Mouse (Mus musculus) 416B (cell line): ENCODE data around the gene Kif26b.

Experiments used
- DNase-seq: peaks from one replicate; pipeline ENCODE4 v3.0.0; 2011; ENCODE audit warnings: low read depth

The Kif26b gene

GRCm38 (mm10) chr1:178663539-178663938 lies 134.6 kb downstream of the Kif26b start:
- DNase-seq, result no peak

GRCm38 (mm10) chr1:178664271-178664969 lies 135.5 kb downstream of the Kif26b start:
- peak; percentile 51 for DNase-seq

- no peak for DNase-seq
Observed at GRCm38 (mm10) chr1:178666524-178666923, 137.6 kb downstream of the Kif26b start.

GRCm38 (mm10) chr1:178667808-178668207 lies 138.9 kb downstream of the Kif26b start:
- DNase-seq, result no peak

- no peak for DNase-seq
Observed at GRCm38 (mm10) chr1:178668907-178669306, 140.0 kb downstream of the Kif26b start.

GRCm38 (mm10) chr1:178673051-178673450 lies 144.1 kb downstream of the Kif26b start:
- DNase-seq, result no peak

GRCm38 (mm10) chr1:178673506-178673905 lies 144.6 kb downstream of the Kif26b start:
- no peak for DNase-seq

GRCm38 (mm10) chr1:178675542-178676252 lies 146.8 kb downstream of the Kif26b start:
- DNase-seq, result peak; percentile 89

GRCm38 (mm10) chr1:178677160-178677559 lies 148.2 kb downstream of the Kif26b start:
- no peak for DNase-seq

GRCm38 (mm10) chr1:178677630-178678221 lies 148.8 kb downstream of the Kif26b start:
- peak; percentile 57 for DNase-seq

GRCm38 (mm10) chr1:178683631-178684030 lies 154.7 kb downstream of the Kif26b start:
- no peak for DNase-seq

- no peak for DNase-seq
Observed at GRCm38 (mm10) chr1:178684991-178685680, 156.2 kb downstream of the Kif26b start.

- no peak for DNase-seq
Observed at GRCm38 (mm10) chr1:178686881-178687280, 158.0 kb downstream of the Kif26b start.

GRCm38 (mm10) chr1:178689512-178689911 lies 160.6 kb downstream of the Kif26b start:
- no peak for DNase-seq

- DNase-seq, result no peak
Observed at GRCm38 (mm10) chr1:178691679-178692078, 162.8 kb downstream of the Kif26b start.

- no peak for DNase-seq
Observed at GRCm38 (mm10) chr1:178700102-178700501, 171.2 kb downstream of the Kif26b start.

GRCm38 (mm10) chr1:178703496-178703895 lies 174.6 kb downstream of the Kif26b start:
- DNase-seq, result no peak

GRCm38 (mm10) chr1:178707925-178708351 lies 179.0 kb downstream of the Kif26b start:
- DNase-seq, result no peak

GRCm38 (mm10) chr1:178708356-178708755 lies 179.4 kb downstream of the Kif26b start:
- no peak for DNase-seq

GRCm38 (mm10) chr1:178712189-178712873 lies 183.4 kb downstream of the Kif26b start:
- no peak for DNase-seq

- DNase-seq, result no peak
Observed at GRCm38 (mm10) chr1:178714209-178714608, 185.3 kb downstream of the Kif26b start.

GRCm38 (mm10) chr1:178716411-178716810 lies 187.5 kb downstream of the Kif26b start:
- no peak for DNase-seq
